ENCODE assay signal across 27 mouse cellular contexts in the genomic region with DNA sequence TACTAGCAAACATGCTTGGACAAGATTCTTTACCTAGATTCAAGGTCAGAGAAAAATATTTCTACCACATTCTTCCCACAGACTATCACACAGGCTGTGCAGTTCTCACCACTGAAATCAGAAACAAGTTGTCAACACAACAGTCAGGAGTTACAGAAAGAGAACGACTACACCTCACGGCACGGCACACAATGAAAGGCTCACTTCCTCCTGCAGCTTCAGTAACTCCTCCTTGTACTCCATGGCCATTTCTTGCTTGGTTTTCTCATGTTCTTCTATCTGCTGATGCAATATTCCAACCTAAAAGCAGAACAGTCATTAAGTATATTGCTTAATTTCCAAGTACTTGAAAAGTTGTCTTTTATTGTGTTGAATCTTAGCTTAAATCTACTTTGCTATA. TPM values are rescaled to one million over a fixed set of nuclear protein-coding genes. Genes with fewer than 3 reads are reported as not detected.
DNase-seq lines count a peak whose midpoint lies in the region; ATAC-seq and TF ChIP-seq lines count a peak whose summit lies in the region.
"Had no signal": no experiment of that assay in that cellular context is flagged by ENCODE, and none has a peak within 500 bp of the region (broad histone marks: within the 10 kb centered on the region; RNA-seq: fewer than 3 reads in every experiment).

No protein-coding gene starts in this region.

- no peak overlapping the region for H3K4me3 ChIP-seq in heart, embryonic 10.5 days
- H3K4me3 ChIP-seq in heart, postnatal 0 days (ENCODE audit: low read depth, low read length): no peak overlapping the region
- H3K4me3 ChIP-seq in midbrain, embryonic 14.5 days (replicated peaks; ENCODE audit: low read depth, low read length): no peak overlapping the region
- H3K4me3 ChIP-seq: erythroblast, embryonic 14.5 days; layer of hippocampus, adult 2 months; liver, embryonic 12.5 days; midbrain, embryonic 10.5 days had no signal

- no peak for TF ChIP-seq EP300 in heart, postnatal 0 days (IDR thresholded peaks at IDR 0.05; ENCODE audit: low read depth)

- H3K4me1 ChIP-seq in heart, embryonic 10.5 days: peaks cover 21% of the 10 kb centered on the region
- H3K4me1 ChIP-seq in heart, postnatal 0 days (ENCODE audit: control insufficient read depth, insufficient read depth): peaks cover 23% of the 10 kb centered on the region; the same call in 1 of the 2 replicates
- no peaks in the 10 kb centered on the region for H3K4me1 ChIP-seq in midbrain, embryonic 14.5 days (ENCODE audit: control insufficient read depth, insufficient read depth, low read length)
- H3K4me1 ChIP-seq: midbrain, embryonic 10.5 days had no signal

- whole genome bisulfite sequencing in heart, embryonic 10.5 days: 48% methylated on average over 3 of the region's 3 CpGs
- WGBS in heart, postnatal 0 days: 10% methylated on average over 3 of the region's 3 CpGs
- 91% methylated on average over 3 of the region's 3 CpGs for WGBS in midbrain, embryonic 14.5 days

- DNase-seq in heart, embryonic 10.5 days (ENCODE audit: low spot score): no peak
- DNase-seq in heart, adult 9 months (ENCODE audit: low spot score in 2 of 2): no peak
- peak; percentile 37 for DNase-seq in heart, postnatal 0 days (ENCODE audit: low spot score)
- DNase-seq in heart, adult 18-20 months: no peak
- DNase-seq in monocyte, adult 2 months (ENCODE audit: low read depth in 1 of 2, low spot score in 2 of 2): peak; percentile 24 to 45
- DNase-seq in left cerebral cortex, adult 8-10 months (ENCODE audit: low spot score in 2 of 2): no peak
- no peak for DNase-seq in midbrain, embryonic 14.5 days
- DNase-seq: adrenal gland, postnatal 14 days; cerebellum, adult 11-12 months; cerebellum, adult 9-11 months; forebrain, postnatal 0 days; gastrocnemius, postnatal 10 days; kidney, adult 2 months; kidney, postnatal 36 days; left cerebral cortex, postnatal 4 days; liver, postnatal 0 days; lung, postnatal 10 days; right cerebral cortex, postnatal 25 days; spleen, adult 18-20 months; thymus, postnatal 14 days had no signal

- H3K9ac ChIP-seq in heart, postnatal 0 days (replicated peaks; ENCODE audit: low read depth, low read length): no peak overlapping the region
- H3K9ac ChIP-seq in midbrain, embryonic 14.5 days (replicated peaks; ENCODE audit: low read length): no peak overlapping the region
- H3K9ac ChIP-seq: forebrain, postnatal 0 days; hindbrain, embryonic 14.5 days; liver, embryonic 12.5 days; liver, postnatal 0 days had no signal

- H3K27ac ChIP-seq in heart, embryonic 10.5 days: peak overlapping the region; percentile 42; the same call in 1 of the 2 replicates
- peak overlapping the region; percentile 61; the same call in 1 of the 2 replicates for H3K27ac ChIP-seq in heart, postnatal 0 days (ENCODE audit: low read depth)
- no peak overlapping the region for H3K27ac ChIP-seq in midbrain, embryonic 14.5 days (replicated peaks; ENCODE audit: low read depth, low read length)
- H3K27ac ChIP-seq: hindbrain, embryonic 14.5 days; layer of hippocampus, adult 2 months; liver, embryonic 12.5 days; macrophage; midbrain, embryonic 10.5 days had no signal

- peaks cover 58% of the 10 kb centered on the region for H3K36me3 ChIP-seq in heart, embryonic 10.5 days
- peaks cover 53% of the 10 kb centered on the region for H3K36me3 ChIP-seq in heart, postnatal 0 days (replicated peaks; ENCODE audit: control insufficient read depth, insufficient read depth, low read length)
- peaks cover 46% of the 10 kb centered on the region for H3K36me3 ChIP-seq in midbrain, embryonic 14.5 days (ENCODE audit: control insufficient read depth, insufficient read depth, low read length)

- no peak for TF ChIP-seq CTCF in heart, postnatal 0 days (IDR thresholded peaks at IDR 0.05; ENCODE audit: low read depth)

- no peaks in the 10 kb centered on the region for H3K27me3 ChIP-seq in heart, embryonic 10.5 days (ENCODE audit: insufficient read depth, poor library complexity, severe bottlenecking)
- H3K27me3 ChIP-seq in heart, postnatal 0 days (ENCODE audit: control insufficient read depth, insufficient read depth, low read length): no peaks in the 10 kb centered on the region
- H3K27me3 ChIP-seq in midbrain, embryonic 14.5 days (ENCODE audit: control insufficient read depth, insufficient read depth, low read length): no peaks in the 10 kb centered on the region
- H3K27me3 ChIP-seq: liver, embryonic 12.5 days had no signal

- ATAC-seq in heart, postnatal 0 days (ENCODE audit: insufficient read depth, low read depth): peak; percentile 73
- ATAC-seq in common myeloid progenitor, adult 5-6 weeks (replicated peaks; ENCODE audit: low read depth, poor library complexity, severe bottlenecking): peak; percentile 71
- no peak for ATAC-seq in midbrain, embryonic 14.5 days (ENCODE audit: low FRiP score, low TSS enrichment)
- ATAC-seq: forebrain, postnatal 0 days; liver, embryonic 12.5 days; liver, postnatal 0 days had no signal

- no peaks in the 10 kb centered on the region for H3K9me3 ChIP-seq in heart, embryonic 10.5 days
- H3K9me3 ChIP-seq in heart, postnatal 0 days (replicated peaks; ENCODE audit: control insufficient read depth, low read length): no peaks in the 10 kb centered on the region
- no peaks in the 10 kb centered on the region for H3K9me3 ChIP-seq in midbrain, embryonic 14.5 days (ENCODE audit: control insufficient read depth, low read length)
- H3K9me3 ChIP-seq: liver, embryonic 12.5 days; midbrain, embryonic 10.5 days had no signal

- H3K4me2 ChIP-seq in heart, postnatal 0 days (ENCODE audit: low read depth, low read length): no peak overlapping the region
- H3K4me2 ChIP-seq in midbrain, embryonic 14.5 days (ENCODE audit: low read length): no peak overlapping the region
- H3K4me2 ChIP-seq: hindbrain, embryonic 14.5 days; liver, embryonic 12.5 days had no signal

RNA-seq across cellular contexts. Expression of a gene that starts 11.0 kb away (rescaled TPM):
- polyA plus RNA-seq in heart, embryonic 10.5 days (2016; fragmentation: Nextera tagmentation; extraction: Ambion mirVana): 183 and 186 TPM in 2 replicates
- total RNA-seq in heart, postnatal 0 days (2014; rRNA removed; ENCODE audit: low replicate concordance): 28.9 and 43.9 TPM in 2 replicates
- 322 and 335 TPM in 2 replicates for polyA plus RNA-seq in heart, postnatal 0 days (2015; fragmentation: Nextera tagmentation; extraction: Ambion mirVana)
- 100 to 1,000 TPM; 357 to 368 TPM for total RNA-seq in heart, adult 18-20 months (2021)
- 141 and 189 TPM in 2 replicates for total RNA-seq in common myeloid progenitor, adult 5-6 weeks (2017)
- 100 to 1,000 TPM; 113 to 133 (median 120) TPM for total RNA-seq in left cerebral cortex, adult 8-10 months (2022)
- 151 and 180 TPM in 2 replicates for polyA plus RNA-seq in midbrain, embryonic 14.5 days (2014; fragmentation: Nextera tagmentation; extraction: Ambion mirVana)

RNA-seq across cellular contexts. Expression of a gene that starts 11.3 kb away (rescaled TPM):
- polyA plus RNA-seq in heart, embryonic 10.5 days (2016; fragmentation: Nextera tagmentation; extraction: Ambion mirVana): 51.9 and 53.4 TPM in 2 replicates
- total RNA-seq in heart, postnatal 0 days (2014; rRNA removed; ENCODE audit: low replicate concordance): 4.7 and 5.2 TPM in 2 replicates
- polyA plus RNA-seq in heart, postnatal 0 days (2015; fragmentation: Nextera tagmentation; extraction: Ambion mirVana): 40.4 and 45.3 TPM in 2 replicates
- total RNA-seq in heart, adult 18-20 months (2021): 10 to 100 TPM; 52.5 to 59.4 TPM
- total RNA-seq in common myeloid progenitor, adult 5-6 weeks (2017): 34.8 and 43.3 TPM in 2 replicates
- total RNA-seq in left cerebral cortex, adult 8-10 months (2022): 10 to 100 TPM; 29.6 to 40.8 (median 32.6) TPM
- 32.7 and 44.4 TPM in 2 replicates for polyA plus RNA-seq in midbrain, embryonic 14.5 days (2014; fragmentation: Nextera tagmentation; extraction: Ambion mirVana)

Comparison
In these comparisons a context has a peak if more than half of its experiments do, and no peak if none do; other contexts are left out.
1. DNase-seq: peak in heart, postnatal 0 days (single experiment) and monocyte, adult 2 months (2 of 2); none in heart, embryonic 10.5 days (single experiment), heart, adult 9 months (0 of 2), heart, adult 18-20 months (0 of 2), left cerebral cortex, adult 8-10 months (0 of 2) and midbrain, embryonic 14.5 days (single experiment).